Mouse (Mus musculus) monocyte, adult 59 days (primary cell): ENCODE data around the gene 4930550L24Rik. TPM values are rescaled to one million over a fixed set of nuclear protein-coding genes. Genes with fewer than 3 reads are reported as not detected.

Experiments used
- total RNA-seq, 2 experiments: library from RNA; stranded (reverse); gene quantifications; one replicate each; pipeline ENCODE4 v1.2.4; 2023

The 4930550L24Rik gene
- total RNA-seq, result not detected

DNA sequence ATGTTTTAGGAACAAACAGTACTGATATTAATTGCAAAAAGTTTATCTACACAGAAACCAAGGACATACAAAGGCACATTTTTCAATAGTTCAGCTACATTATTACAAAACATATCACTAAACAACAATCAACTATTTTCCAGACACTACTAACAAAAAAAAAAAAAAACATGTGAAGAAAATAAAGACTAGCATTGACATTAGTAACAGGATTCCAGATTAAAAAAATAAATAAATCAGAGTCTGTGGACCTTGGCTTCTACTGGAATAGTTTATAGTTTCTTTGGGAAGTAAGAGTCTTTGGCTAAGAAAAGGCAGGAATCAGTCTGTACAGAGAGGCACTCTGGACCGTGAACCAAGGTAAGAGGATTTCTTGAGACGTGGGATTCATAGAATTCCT, at the start of gene 4930550L24Rik:
4930550L24Rik (plus strand) TSS at position 301 of the 400 bp plus-strand sequence.

